Mouse (Mus musculus) olfactory bulb, adult 2 months (tissue): ENCODE data around the gene Ptcra.

Experiments
- CTCF ChIP-seq: fragments of 200-500 bp; IDR thresholded peaks from 2 replicates; pipeline ENCODE4 v1.5.1; 2012; ENCODE audit warnings: low read depth, mild to moderate bottlenecking, low read length, moderate library complexity; ENCODE audit not compliant: insufficient read depth
- POLR2A ChIP-seq: fragments of 200-500 bp; IDR thresholded peaks from 2 replicates; pipeline ENCODE4 v1.6.1; 2012; ENCODE audit warnings: mild to moderate bottlenecking, low read depth, low read length, moderate library complexity; ENCODE audit not compliant: insufficient read depth

DNA sequence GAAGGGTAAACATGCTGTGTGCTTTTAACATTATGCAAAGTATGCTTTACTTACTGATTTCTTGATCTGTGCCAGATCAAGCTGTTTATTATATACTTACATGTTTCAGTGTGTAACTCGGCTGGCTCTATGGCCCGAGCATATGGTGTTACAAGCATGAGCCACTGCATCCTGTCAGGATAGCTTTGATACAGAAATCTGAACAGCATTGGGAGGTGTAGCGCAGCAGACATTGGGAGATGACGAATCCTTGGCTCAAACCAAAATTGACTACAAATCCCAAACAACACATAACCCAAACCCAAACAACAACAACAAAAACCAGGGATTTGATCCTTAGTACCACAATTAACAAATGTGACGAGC, 8.5 kb upstream of the Ptcra start:
- no peak for TF ChIP-seq CTCF
- no peak for TF ChIP-seq POLR2A
